Mouse (Mus musculus) lung, postnatal 14 days (tissue): ENCODE data around the gene Yeats4.

Experiments
- DNase-seq: peaks from one replicate; pipeline ENCODE4 v3.0.0; 2021

The Yeats4 gene

GRCm38 (mm10) chr10:117199701-117200100 is 24.6 kb downstream of the Yeats4 start:
- DNase-seq = no peak

DNA sequence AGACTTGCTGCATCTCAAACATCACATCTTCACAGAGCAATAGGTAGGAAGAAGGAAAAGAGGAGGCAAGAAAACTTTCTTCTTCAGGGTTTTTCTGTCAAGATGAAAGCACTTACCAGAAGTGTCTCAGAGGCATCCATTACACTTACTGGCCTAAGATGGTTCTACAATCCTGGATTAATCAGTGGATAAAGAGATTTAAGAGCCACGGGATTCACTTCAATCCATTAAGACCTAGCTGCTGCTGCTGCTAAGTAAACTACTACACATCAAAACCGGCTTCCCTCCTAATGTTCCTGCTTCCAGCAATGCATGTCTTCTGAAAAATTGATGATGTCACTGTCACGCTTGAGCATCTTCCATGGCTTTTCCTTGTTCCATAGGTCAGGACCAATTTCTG is 27.6 kb downstream of the Yeats4 start:
- DNase-seq = no peak

DNA sequence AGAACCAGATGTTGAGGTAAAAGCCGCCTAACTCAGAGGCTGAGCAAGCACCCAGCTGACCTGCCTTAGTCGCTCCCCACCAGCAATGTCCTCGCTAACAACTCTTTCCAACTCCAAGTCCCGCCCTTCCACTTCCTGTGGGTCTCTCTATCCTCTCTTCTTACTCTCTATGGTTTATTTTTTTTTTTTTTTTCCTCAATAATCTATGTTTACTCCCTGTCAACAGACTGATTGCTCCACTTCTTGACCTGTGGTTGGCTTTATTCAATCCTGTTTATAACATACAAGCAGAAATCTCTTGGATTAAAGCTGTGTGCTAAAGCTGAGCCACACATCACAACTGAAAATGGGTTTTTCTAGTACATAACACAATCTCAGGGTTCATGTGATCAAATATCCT is 28.6 kb downstream of the Yeats4 start:
- no peak for DNase-seq

GRCm38 (mm10) chr10:117195005-117195404 is 29.3 kb downstream of the Yeats4 start:
- DNase-seq = no peak

DNA sequence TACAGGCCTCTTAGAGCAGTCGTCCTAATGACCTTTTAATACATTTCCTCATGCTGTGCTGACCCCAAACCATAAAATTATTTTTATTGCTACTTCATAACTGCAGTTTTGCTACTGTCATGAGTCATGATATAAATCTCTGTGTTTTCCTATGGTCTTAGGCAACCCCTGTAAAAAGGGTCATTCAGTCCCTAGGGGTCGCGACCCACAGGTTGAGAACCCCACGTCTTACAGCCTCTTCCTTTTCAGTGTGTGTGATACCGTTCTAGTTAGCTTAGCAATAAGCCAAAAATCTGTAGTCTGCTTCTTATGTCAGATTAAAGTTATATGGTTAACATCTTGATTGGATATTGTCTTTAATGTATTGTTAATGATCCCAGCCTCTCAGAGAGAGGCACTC is 30.9 kb downstream of the Yeats4 start:
- DNase-seq = no peak

DNA sequence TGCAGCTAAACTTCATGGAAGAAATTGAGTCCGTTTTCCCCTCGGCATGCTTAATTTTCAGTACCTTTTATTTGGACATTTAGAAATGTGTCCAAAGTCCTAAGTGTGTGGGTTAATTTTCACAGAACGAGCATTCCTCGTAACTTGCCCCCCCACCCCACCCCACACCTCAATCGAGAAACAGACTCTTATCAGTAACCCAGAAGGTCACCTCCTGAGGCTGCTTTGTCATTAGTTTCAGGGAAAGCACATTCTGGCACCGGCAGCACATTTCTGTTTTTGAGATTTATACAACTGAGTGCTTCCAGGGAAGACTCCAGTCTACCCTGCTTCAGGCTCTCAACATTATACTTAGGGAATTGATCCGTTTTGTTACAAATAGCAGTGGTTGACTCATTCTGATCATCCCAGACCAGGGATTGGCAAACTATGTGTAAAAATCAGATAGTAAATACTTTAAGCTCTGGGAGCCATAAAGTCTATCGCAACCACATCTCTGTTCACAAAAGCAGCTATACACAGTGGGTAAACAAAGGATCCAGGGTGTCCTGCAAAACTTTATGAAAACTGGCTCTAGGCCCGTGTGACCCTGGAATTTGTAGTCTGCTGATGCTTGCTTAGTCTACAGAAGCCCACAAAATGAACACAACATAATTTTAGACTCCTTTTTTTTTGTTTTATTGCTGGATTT is 38.8 kb downstream of the Yeats4 start:
- DNase-seq = no peak

GRCm38 (mm10) chr10:117181098-117181497 is 43.2 kb downstream of the Yeats4 start:
- DNase-seq = no peak

GRCm38 (mm10) chr10:117174645-117175044 is 49.7 kb downstream of the Yeats4 start:
- no peak for DNase-seq

- no peak for DNase-seq
Measured at GRCm38 (mm10) chr10:117173566-117174438, 50.5 kb downstream of the Yeats4 start.

GRCm38 (mm10) chr10:117173111-117173510 is 51.2 kb downstream of the Yeats4 start:
- DNase-seq = no peak

DNA sequence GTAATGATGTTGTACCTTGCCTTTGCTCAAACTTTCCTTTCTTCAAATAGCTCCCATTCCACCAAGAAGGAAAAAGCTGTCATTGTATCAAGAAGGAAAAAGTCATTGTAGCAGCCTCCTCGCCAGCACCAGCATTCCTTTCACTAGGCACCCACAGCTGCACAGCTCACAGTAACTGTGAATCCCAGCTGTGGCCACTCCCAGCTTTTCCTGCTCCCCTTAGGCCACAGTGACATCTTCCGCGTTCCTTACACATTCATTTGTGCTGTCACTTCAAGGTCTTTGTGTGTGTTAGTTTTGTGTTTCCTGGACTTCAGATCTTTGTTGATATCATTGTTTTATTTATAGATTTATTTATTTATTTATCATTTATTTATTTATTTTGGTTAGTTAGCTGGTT is 52.2 kb downstream of the Yeats4 start:
- DNase-seq = peak; percentile 33

DNA sequence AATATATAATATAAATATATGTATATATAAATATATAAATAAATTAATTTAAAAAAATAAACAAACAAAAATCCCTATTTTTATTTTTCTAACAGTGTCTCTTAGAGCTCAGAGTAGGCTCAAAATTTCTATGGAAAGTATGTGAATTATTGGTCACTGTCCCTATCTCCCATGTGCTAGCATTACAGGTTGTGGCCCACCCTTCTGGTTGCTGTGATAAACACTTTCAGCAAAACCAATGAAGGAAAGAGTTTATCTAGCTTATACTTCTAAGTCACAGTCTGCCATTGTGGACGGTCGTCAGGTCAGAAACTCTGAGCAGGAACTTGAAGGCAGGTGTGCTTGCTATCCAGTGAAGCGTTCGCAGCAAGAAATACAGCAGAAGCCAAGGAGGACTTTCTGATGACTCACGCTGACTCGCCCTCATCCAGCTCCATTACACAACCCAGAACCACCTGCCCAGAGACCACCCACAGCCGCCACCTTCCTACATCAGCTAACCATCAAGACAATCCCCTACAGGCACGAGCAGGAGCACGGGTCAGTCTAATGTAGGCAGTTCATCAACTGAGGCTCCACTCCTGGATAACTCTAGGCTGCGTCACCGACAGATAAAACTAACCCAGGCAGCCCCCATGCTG is 57.4 kb downstream of the Yeats4 start:
- DNase-seq = no peak
